Mouse (Mus musculus) liver, adult 2 months (tissue): ENCODE results near the gene Cbarp. TPM values are rescaled to one million over a fixed set of nuclear protein-coding genes. Genes with fewer than 3 reads are reported as not detected.

ENCODE experiments used
- DNase-seq: peaks from one replicate; pipeline ENCODE4 v3.0.0-alpha.2; 2011; ENCODE audit warnings: low read depth, low spot score; ENCODE audit errors: extremely low read depth
- H3K27ac ChIP-seq: fragments of 200-500 bp; replicated peaks from 2 replicates; pipeline ENCODE4 v1.5.1; 2012; ENCODE audit warnings: low read depth, mild to moderate bottlenecking, control low read depth, inconsistent platforms, low read length; ENCODE audit not compliant: insufficient read depth
- H3K27me3 ChIP-seq: fragments of 200-500 bp; 2 replicates; pipeline ENCODE4 v1.6.1; 2012; ENCODE audit warnings: mild to moderate bottlenecking, moderate library complexity, low read length, inconsistent platforms; ENCODE audit not compliant: control insufficient read depth, insufficient read depth
- H3K36me3 ChIP-seq: fragments of 200-500 bp; 2 replicates; pipeline ENCODE4 v1.6.1; 2012; ENCODE audit warnings: low read length, inconsistent platforms; ENCODE audit not compliant: control insufficient read depth, insufficient read depth
- H3K4me1 ChIP-seq: fragments of 200-500 bp; 2 replicates; pipeline ENCODE4 v1.6.1; 2011; ENCODE audit warnings: low read length; ENCODE audit not compliant: control insufficient read depth, insufficient read depth
- H3K4me3 ChIP-seq: fragments of 200-500 bp; 2 replicates; pipeline ENCODE4 v1.5.1; 2011; ENCODE audit warnings: low read depth, mild to moderate bottlenecking, control low read depth, low read length, moderate library complexity; ENCODE audit not compliant: insufficient read depth
- H3K79me2 ChIP-seq: fragments of 200-500 bp; 2 replicates; pipeline ENCODE4 v1.6.1; 2012; ENCODE audit warnings: inconsistent platforms, mild to moderate bottlenecking, low read length, moderate library complexity; ENCODE audit not compliant: control insufficient read depth, insufficient read depth
- H3K9ac ChIP-seq: fragments of 200-500 bp; 2 replicates; pipeline ENCODE4 v1.6.1; 2012; ENCODE audit warnings: low read depth, mild to moderate bottlenecking, control low read depth, inconsistent platforms, low read length
- CTCF ChIP-seq: fragments of 200-500 bp; IDR thresholded peaks from 2 replicates; pipeline ENCODE4 v1.5.1; 2011; ENCODE audit warnings: low read depth, low read length, control low read depth
- POLR2A ChIP-seq: fragments of 200-500 bp; IDR thresholded peaks from 2 replicates; pipeline ENCODE4 v1.6.1; 2011; ENCODE audit warnings: low read length, control low read depth; ENCODE audit not compliant: insufficient read depth; ENCODE audit errors: extremely low read depth
- WGBS: fragments of 180-500 bp; shearing (Covaris S2); methylation state at CpG from one replicate; pipeline ENCODE4 v1.1.7; 2018; 5-methylcytosine and 5-hydroxymethylcytosine counted together
- polyA plus RNA-seq: library from polyadenylated mRNA; depleted of rRNA; stranded (reverse); fragments of >200 nt; gene quantifications from 2 replicates; pipeline ENCODE4 v1.2.3, GENCODE M21; 2012; rRNA removed
- total RNA-seq: library from RNA; depleted of rRNA; stranded (reverse); fragments of >200 nt; gene quantifications from 2 replicates; pipeline ENCODE4 v1.2.3, GENCODE M21; 2014; rRNA removed

The Cbarp gene
- total and polyA plus RNA-seq, 2 experiments, result 0.55 to 1.2 TPM

GRCm38 (mm10) chr10:80081075-80081474 is 59.6 kb downstream of the Cbarp start:
- TF ChIP-seq POLR2A (no peak), CTCF (0 out of 2 replicates have a peak, but pooled peaks have one; percentile 21)
- Histone ChIP-seq H3K27me3 (no peaks in the 10 kb centered on the region), H3K27ac (no peak overlapping the region), H3K4me1 (no peaks in the 10 kb centered on the region; the same call in 1 of the 2 replicates), H3K9ac (no peak overlapping the region), H3K36me3 (peaks cover 25% of the 10 kb centered on the region; the same call in 1 of the 2 replicates), H3K4me3 (no peak overlapping the region), H3K79me2 (peaks cover 16% of the 10 kb centered on the region)
- DNase-seq, result no peak
- 75% methylated on average over 3 of the region's 3 CpGs for WGBS

Other genes with a start within 250 kb of the Cbarp start
Only the 30 nearest of the 33 such genes appear.
- not detected in 2 replicates for gene Gm26602, start 230.0 kb downstream of the Cbarp start, total RNA-seq
- not detected in 2 replicates for gene Gm26602, start 230.0 kb downstream of the Cbarp start, polyA plus RNA-seq
- gene Kiss1r, start 223.9 kb downstream of the Cbarp start, total RNA-seq, result 0.18 and 0.60 TPM in 2 replicates
- 1.5 and 1.9 TPM in 2 replicates for gene Kiss1r, start 223.9 kb downstream of the Cbarp start, polyA plus RNA-seq
- gene R3hdm4, start 219.6 kb downstream of the Cbarp start, total RNA-seq, result 12.4 and 15.5 TPM in 2 replicates
- 78.8 and 80.0 TPM in 2 replicates for gene R3hdm4, start 219.6 kb downstream of the Cbarp start, polyA plus RNA-seq
- 0.37 and 0.74 TPM in 2 replicates for gene Arid3a, start 213.8 kb downstream of the Cbarp start, total RNA-seq
- gene Arid3a, start 213.8 kb downstream of the Cbarp start, polyA plus RNA-seq, result 0.69 and 1.7 TPM in 2 replicates
- 24.8 TPM in 2 replicates for gene Wdr18, start 180.7 kb downstream of the Cbarp start, total RNA-seq
- 59.8 and 63.3 TPM in 2 replicates for gene Wdr18, start 180.7 kb downstream of the Cbarp start, polyA plus RNA-seq
- gene Grin3b, start 170.1 kb downstream of the Cbarp start, total RNA-seq, result 0.18 TPM in 1 of 2 replicates, not detected in the other
- 0.45 TPM in 2 replicates for gene Grin3b, start 170.1 kb downstream of the Cbarp start, polyA plus RNA-seq
- 35.7 and 51.7 TPM in 2 replicates for gene Tmem259, start 156.5 kb downstream of the Cbarp start, total RNA-seq
- gene Tmem259, start 156.5 kb downstream of the Cbarp start, polyA plus RNA-seq, result 223 and 259 TPM in 2 replicates
- 5.2 and 6.4 TPM in 2 replicates for gene Cnn2, start 152.3 kb downstream of the Cbarp start, total RNA-seq
- gene Cnn2, start 152.3 kb downstream of the Cbarp start, polyA plus RNA-seq, result 6.9 and 9.8 TPM in 2 replicates
- gene Abca7, start 144.3 kb downstream of the Cbarp start, total RNA-seq, result 1.4 and 1.9 TPM in 2 replicates
- 3.2 and 3.4 TPM in 2 replicates for gene Abca7, start 144.3 kb downstream of the Cbarp start, polyA plus RNA-seq
- 4.5 and 4.6 TPM in 2 replicates for gene Arhgap45, start 124.2 kb downstream of the Cbarp start, total RNA-seq
- 7.7 and 10.9 TPM in 2 replicates for gene Arhgap45, start 124.2 kb downstream of the Cbarp start, polyA plus RNA-seq
- gene Polr2e, start 101.0 kb downstream of the Cbarp start, total RNA-seq, result 26.4 and 39.1 TPM in 2 replicates
- gene Polr2e, start 101.0 kb downstream of the Cbarp start, polyA plus RNA-seq, result 71.1 and 74.6 TPM in 2 replicates
- gene Gpx4, start 93.7 kb downstream of the Cbarp start, total RNA-seq, result 712 and 752 TPM in 2 replicates
- gene Gpx4, start 93.7 kb downstream of the Cbarp start, polyA plus RNA-seq, result 535 and 559 TPM in 2 replicates
- gene Sbno2, start 35.3 kb downstream of the Cbarp start, total RNA-seq, result 8.9 and 11.8 TPM in 2 replicates
- gene Sbno2, start 35.3 kb downstream of the Cbarp start, polyA plus RNA-seq, result 19.2 and 25.9 TPM in 2 replicates
- 71.5 and 75.0 TPM in 2 replicates for gene Stk11, start 25.0 kb downstream of the Cbarp start, total RNA-seq
- 96.8 and 110 TPM in 2 replicates for gene Stk11, start 25.0 kb downstream of the Cbarp start, polyA plus RNA-seq
- gene Atp5d, start 2.2 kb downstream of the Cbarp start, total RNA-seq, result 144 and 218 TPM in 2 replicates
- gene Atp5d, start 2.2 kb downstream of the Cbarp start, polyA plus RNA-seq, result 1,387 and 1,558 TPM in 2 replicates
- 6.9 and 11.6 TPM in 2 replicates for gene Midn, start 7.4 kb upstream of the Cbarp start, total RNA-seq
- 27.4 and 38.8 TPM in 2 replicates for gene Midn, start 7.4 kb upstream of the Cbarp start, polyA plus RNA-seq
- 19.5 and 25.9 TPM in 2 replicates for gene Cirbp, start 25.1 kb upstream of the Cbarp start, total RNA-seq
- 31.8 and 37.0 TPM in 2 replicates for gene Cirbp, start 25.1 kb upstream of the Cbarp start, polyA plus RNA-seq
- 5.1 and 7.7 TPM in 2 replicates for gene 1600002K03Rik, start 32.1 kb upstream of the Cbarp start, total RNA-seq
- gene 1600002K03Rik, start 32.1 kb upstream of the Cbarp start, polyA plus RNA-seq, result 10.0 and 10.4 TPM in 2 replicates
- gene Efna2, start 38.6 kb upstream of the Cbarp start, total RNA-seq, result under 0.01 and 0.07 TPM in 2 replicates
- gene Efna2, start 38.6 kb upstream of the Cbarp start, polyA plus RNA-seq, result 0.26 TPM in 2 replicates
- gene Mum1, start 85.6 kb upstream of the Cbarp start, total RNA-seq, result 7.1 and 8.7 TPM in 2 replicates
- 8.4 and 10.1 TPM in 2 replicates for gene Mum1, start 85.6 kb upstream of the Cbarp start, polyA plus RNA-seq
- gene Ndufs7, start 108.3 kb upstream of the Cbarp start, total RNA-seq, result 165 and 186 TPM in 2 replicates
- gene Ndufs7, start 108.3 kb upstream of the Cbarp start, polyA plus RNA-seq, result 551 and 560 TPM in 2 replicates
- gene Gamt, start 120.2 kb upstream of the Cbarp start, total RNA-seq, result 241 and 277 TPM in 2 replicates
- 670 and 715 TPM in 2 replicates for gene Gamt, start 120.2 kb upstream of the Cbarp start, polyA plus RNA-seq
- 38.0 and 39.9 TPM in 2 replicates for gene Dazap1, start 120.7 kb upstream of the Cbarp start, total RNA-seq
- 39.9 and 43.5 TPM in 2 replicates for gene Dazap1, start 120.7 kb upstream of the Cbarp start, polyA plus RNA-seq
- gene Rps15, start 151.6 kb upstream of the Cbarp start, total RNA-seq, result 510 and 571 TPM in 2 replicates
- 686 and 1,012 TPM in 2 replicates for gene Rps15, start 151.6 kb upstream of the Cbarp start, polyA plus RNA-seq
- 0.09 and 0.20 TPM in 2 replicates for gene Apc2, start 155.1 kb upstream of the Cbarp start, total RNA-seq
- gene Apc2, start 155.1 kb upstream of the Cbarp start, polyA plus RNA-seq, result 0.19 and 0.20 TPM in 2 replicates
- gene 2310011J03Rik, start 179.7 kb upstream of the Cbarp start, total RNA-seq, result 10.4 and 12.4 TPM in 2 replicates
- gene 2310011J03Rik, start 179.7 kb upstream of the Cbarp start, polyA plus RNA-seq, result 25.4 and 25.5 TPM in 2 replicates
- gene Pcsk4, start 188.7 kb upstream of the Cbarp start, total RNA-seq, result 8.8 and 12.5 TPM in 2 replicates
- 19.2 and 21.8 TPM in 2 replicates for gene Pcsk4, start 188.7 kb upstream of the Cbarp start, polyA plus RNA-seq
- gene Reep6, start 189.1 kb upstream of the Cbarp start, total RNA-seq, result 112 and 185 TPM in 2 replicates
- 384 and 617 TPM in 2 replicates for gene Reep6, start 189.1 kb upstream of the Cbarp start, polyA plus RNA-seq
- 0.28 and 0.40 TPM in 2 replicates for gene Adamtsl5, start 207.6 kb upstream of the Cbarp start, total RNA-seq
- gene Adamtsl5, start 207.6 kb upstream of the Cbarp start, polyA plus RNA-seq, result 1.4 and 1.6 TPM in 2 replicates
- 0.60 and 1.4 TPM in 2 replicates for gene Plk5, start 215.6 kb upstream of the Cbarp start, total RNA-seq
- 3.5 and 6.6 TPM in 2 replicates for gene Plk5, start 215.6 kb upstream of the Cbarp start, polyA plus RNA-seq